Mouse (Mus musculus): ENCODE data around the gene Ttll7. TPM values are rescaled to one million over a fixed set of nuclear protein-coding genes. Genes with fewer than 3 reads are reported as not detected.

The Ttll7 gene
- polyA plus RNA-seq (2017; shearing (Covaris generic)) = not detected

DNA sequence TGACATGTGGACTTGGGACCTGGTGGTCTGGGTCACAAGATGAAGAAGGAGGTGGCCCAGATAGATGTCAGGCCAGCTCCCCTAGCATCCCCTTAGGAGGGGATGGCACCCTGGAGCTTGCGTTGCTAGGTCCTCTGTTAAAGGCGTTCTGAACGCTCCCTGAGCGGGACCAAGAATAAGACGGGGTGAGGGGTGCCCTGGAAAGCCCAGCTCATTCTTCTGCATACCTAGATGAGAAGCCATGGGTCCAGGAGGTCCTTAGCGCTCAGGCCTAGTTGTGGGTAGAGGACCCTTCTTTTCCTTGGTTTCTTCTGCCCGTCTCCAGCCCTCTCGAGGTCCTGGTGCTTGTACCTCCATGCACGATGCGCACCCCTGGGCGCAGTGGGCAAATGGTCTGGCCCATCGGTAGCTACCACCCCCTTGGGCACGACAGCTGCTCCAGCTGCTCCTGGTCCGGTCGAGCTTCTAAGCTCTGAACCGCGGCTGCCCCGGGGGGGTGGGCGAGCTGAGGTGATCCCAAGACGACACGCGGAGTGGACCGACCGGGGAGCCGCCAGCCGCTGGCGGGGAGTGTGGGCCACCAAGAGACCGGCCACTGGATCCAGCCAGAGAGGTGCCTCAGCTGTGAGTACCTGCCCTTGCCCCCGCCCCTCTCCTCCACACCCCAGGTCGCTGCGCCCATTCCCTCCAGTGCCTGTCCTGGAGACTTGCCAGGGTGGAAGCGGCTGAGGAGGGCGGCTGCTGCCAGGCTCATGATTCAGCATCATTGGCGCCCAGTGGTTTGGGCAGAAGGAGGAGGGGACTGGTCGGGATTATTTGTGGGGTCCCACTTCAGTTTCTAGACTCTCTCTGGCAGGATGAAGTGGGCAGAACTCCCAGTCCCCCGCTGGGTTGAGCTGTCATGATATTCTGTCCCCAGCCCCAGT lies at the start of gene Ttll7:
Ttll7 (plus strand) TSS at position 402 of the 926 bp plus-strand sequence.
- ATAC-seq = no peak

DNA sequence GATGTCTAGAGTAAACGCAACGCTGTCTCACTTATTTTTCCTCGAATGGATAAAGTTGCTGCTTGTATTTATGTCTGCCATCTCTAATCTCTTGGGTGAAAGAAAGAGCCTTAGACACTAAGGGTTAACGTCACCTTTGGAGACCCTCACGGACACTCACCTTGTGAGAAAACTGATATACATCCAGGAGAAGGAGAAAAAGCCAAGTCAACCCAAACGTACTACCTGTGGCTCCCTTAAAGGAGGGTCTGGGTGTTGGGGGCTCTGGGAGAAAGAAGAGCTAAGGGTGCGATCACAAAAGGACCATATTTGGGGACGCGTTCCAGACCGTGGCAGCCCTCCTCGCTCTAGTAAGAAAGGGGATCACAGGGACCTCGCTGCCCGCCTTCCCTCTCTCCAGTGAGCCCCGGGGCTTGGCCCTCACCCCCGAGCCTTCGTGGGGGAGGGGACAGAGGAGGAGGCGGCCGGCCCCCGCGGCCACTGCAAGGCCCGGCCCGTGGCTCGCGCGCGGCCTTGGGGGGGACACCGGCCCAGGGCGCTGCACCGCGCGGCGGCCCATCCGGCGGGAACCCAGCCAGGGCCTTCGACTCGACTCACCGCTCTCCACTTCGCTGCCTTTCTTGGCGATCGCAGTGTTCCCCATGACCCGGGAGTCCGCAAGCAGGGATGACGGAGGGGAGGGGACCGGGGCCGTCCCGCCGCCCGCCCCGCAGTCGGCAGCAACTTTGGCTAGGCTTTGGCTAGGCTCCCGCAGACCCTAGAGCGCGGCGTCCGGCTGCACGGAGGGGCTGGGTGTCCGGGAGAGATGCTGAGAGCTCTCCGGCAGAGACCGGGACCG lies 39.9 kb upstream of the Ttll7 start:
- ATAC-seq = peak; percentile 30

DNA sequence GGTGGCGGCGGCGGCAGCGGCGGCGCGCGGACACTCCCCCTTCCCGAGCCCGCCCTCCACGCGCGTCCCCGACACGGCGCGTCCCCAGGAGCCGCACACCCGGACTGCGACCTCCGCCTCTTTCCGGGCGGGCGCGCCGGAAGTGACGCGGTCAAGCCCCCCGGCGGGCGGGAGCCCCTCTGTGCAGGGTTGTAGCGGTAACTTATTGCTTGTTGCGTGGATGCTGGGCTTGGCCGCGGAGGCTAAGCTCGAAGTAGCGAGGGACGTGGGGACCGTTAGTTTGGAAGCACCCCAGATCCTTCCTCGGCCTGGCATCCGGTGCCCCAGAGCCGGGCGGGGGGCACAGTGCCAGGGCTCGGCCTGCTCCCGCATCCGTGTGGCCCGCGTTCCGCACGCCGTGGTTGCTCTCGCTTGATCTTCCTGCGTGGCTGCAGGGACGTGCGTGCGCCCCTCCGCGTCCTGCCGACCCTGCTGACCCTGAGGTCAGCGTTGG lies 39.2 kb upstream of the Ttll7 start, which contains the start of gene Prkacb:
Prkacb (minus strand) TSS at position 90 of the 493 bp plus-strand sequence.
- peak; percentile 84 for ATAC-seq

DNA sequence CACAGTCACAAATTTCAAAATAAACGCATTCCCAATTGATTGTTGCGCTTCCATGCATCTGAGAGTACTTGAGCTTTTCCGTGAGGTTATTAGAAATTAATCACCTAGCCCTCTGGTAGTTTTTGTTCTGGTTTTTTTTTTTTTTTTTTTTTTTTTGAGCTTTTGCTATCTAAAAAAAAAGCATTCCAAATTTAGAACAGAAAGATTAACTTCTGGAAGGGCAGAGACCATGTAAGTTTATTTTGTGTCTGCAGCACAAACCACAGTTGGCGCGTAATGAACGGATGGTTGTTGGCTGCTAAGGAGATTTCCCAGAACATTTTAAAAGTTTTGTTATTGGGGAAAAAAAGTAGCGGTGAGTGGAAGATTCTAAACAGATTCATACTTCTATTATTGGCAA lies 38.5 kb upstream of the Ttll7 start:
- ATAC-seq = no peak

DNA sequence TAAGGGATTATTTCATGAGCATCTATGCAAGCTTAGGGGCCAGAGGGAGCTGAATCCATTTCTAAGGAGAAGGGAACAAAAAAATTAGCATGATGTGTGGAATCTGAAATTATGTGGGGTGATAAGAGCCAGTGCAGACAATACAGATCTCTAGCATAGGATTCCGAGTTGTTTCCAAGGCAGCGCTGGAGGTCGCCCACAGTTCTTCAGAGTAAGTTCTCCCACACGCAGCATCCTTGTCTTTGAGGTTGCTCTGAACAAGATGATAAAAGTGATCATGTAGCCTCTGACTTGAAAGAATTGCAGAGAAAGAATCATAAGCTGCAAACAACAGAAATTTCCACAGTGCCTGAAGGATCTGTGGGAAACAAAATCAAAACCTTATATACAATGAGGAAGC lies 31.4 kb upstream of the Ttll7 start:
- ATAC-seq = no peak

DNA sequence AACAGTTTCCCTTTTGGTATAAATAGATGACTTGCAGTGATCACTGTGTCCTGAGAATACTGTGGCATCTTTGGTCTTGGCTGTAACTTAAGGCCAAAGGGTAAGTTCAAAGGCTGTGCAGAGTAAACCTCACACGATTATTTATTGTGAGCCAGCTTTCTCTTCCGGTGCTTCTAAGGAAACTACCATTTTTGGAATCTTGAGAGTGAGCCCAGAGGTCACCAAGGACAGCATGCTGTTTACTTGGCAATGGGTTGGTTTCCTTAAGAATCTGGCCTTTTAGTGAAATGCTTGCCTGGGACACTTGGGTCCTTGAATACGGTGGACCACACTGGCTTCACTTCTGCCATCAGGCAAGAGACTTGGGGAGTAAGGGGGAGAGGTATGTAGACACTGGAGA lies 9.4 kb upstream of the Ttll7 start:
- no peak for ATAC-seq

DNA sequence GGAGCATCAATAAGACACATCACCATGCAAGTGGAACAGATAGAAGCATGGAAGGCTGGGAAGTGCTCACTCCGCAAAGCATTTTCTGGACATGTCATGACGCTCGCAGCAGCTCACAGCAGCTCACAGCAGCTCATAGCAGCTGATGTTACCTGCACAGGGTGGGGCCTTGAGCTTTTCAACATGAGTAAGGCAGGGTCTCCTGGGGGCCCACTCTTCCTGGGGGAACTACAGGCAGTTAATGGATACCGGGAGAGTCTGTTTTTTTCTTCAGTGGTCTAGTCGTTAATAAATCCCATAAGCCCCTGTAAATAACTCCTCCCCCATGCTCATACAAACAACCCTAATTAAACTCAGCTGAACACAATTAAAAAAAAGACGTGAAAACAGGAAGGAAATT lies 8.7 kb upstream of the Ttll7 start:
- ATAC-seq = no peak

DNA sequence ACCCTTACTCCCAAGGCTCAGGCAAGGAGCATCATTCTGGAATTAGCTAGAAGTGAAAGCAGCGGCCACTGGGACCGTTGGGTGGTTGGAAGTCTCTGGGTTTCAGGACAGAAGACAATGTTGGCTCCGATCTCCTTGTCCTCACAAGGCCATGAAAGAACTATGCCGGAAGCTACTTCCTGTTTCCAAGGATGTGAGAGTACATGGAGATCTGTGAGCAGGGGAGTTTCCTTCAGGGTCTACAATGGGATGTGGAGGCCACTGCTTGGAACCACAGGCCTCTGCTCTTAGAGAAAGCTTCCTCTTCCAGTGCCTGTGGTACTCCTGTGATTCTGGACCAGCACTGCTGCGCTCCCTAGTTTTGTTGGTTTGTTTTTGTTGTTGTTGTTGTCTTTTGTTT lies 5.9 kb upstream of the Ttll7 start:
- ATAC-seq = no peak

DNA sequence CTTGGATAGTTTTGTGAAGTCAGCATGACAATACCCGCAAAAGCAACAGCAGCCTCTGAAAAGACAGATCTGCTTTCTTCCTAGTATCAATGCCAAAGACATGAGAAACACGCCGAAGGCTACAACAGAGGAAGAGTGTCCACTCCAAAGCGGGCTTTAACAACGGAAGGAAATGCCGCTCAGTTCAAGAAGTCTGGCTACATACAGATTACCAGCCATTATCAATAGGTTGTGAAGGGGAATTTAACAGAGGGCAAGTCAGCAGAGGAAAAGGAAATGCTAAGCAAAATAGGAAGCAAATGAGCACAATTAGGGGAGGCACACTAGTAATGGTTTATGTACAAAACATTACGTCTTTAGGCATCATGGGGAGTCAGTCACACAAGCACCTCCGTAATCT lies 4.1 kb upstream of the Ttll7 start:
- ATAC-seq = no peak

DNA sequence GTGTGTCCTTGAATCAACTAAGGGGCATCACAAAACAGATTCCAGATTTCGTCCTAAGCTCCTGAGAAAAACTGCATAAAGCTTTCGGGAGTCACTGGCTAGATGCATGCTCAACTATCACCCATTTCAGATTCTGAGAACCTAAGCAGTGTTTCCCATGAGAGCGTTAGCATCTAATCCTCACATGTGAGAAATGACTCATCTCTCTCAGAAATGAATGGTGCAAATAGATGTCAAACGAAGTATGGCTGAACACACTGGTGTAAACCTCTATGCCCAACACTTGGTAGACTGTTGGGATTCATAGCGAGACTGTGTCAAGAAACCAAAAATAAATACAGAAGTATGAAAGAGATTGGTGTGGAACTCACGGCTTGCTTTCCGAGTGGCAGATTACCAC lies 2.8 kb upstream of the Ttll7 start:
- ATAC-seq = no peak

DNA sequence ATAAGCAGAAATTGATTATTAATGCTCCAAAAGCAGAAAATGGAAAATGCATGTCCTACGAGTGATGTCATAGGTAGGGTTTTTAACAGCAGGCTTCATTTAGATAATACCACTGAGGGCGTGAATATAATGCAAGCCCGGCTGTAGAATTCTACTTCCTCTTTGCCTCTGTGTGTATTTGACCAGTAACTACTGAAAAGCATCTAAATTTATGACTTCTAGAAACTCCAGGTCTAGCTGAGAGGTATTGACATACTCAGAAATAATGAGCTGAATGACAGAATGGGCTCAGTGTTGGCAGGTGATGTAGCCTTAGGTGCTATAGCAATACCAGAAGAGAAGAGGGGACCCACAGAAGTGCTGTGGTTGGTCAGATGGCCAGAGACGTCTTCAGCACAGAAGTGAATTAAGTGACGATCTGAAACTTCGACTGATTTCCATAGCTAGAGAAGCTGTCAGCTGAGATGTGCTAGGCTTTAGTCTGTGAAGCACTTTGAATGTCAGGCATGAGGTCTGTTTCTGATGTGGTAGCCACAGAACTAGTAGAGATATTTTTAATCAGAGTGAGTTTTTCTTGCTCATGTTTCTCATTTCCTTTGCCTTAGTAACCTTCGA lies 2.4 kb downstream of the Ttll7 start:
- ATAC-seq = no peak

DNA sequence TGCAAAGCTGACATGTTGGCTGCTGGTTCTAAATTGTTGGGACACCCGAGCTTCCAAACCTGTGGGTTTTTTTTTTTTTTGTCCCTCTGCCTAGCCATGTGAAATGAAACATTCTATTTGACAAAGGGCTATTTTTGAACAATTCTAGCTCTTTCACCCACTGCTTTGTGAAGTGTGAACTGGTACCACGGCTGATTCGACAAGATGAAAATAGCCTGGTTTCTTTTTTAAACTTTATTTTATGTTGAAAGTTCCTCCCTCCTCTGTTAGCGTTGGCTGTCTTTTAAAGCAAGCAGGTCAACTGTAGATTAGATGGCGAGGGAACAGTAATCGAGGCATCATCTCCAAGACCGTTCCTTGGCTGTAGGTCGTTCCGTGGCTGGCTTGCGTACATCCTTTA lies 5.2 kb downstream of the Ttll7 start:
- no peak for ATAC-seq

DNA sequence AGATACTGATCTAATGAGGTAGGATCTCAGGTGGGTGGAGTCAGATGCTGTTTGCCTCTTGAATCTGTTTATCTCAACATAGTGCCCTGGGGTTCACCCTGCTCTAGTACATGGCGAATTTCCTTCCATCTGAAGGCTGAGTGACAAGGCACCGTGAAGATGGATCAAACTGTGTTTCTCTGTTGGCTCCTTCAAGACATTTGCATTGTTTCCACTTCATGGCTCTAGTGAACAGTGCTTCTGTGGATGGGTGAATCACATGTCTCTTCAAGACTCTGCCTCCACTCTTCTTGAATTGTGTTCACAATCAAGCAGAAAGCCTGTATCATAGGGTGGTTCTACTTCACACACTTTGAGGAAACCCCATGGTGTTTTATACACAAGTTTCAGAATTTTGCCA lies 8.1 kb downstream of the Ttll7 start:
- no peak for ATAC-seq

DNA sequence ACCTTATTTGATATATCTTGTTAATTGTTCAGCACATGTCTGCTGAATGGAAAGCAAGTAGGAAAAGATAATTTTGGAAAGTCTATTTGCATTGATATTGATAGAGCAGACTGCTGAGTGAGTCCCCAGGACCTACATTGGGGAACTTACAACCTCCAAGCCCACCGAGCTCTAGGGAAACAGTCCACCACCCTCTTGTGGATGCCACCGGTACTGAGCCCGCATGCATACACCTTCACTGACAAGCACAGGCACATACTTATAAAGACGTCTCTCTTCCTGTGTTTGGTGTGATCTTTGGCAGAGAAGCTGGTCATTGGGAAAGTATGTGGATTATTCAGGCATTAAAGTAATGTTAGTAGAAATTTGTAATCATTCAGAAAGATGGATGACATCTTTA lies 14.4 kb downstream of the Ttll7 start:
- no peak for ATAC-seq

DNA sequence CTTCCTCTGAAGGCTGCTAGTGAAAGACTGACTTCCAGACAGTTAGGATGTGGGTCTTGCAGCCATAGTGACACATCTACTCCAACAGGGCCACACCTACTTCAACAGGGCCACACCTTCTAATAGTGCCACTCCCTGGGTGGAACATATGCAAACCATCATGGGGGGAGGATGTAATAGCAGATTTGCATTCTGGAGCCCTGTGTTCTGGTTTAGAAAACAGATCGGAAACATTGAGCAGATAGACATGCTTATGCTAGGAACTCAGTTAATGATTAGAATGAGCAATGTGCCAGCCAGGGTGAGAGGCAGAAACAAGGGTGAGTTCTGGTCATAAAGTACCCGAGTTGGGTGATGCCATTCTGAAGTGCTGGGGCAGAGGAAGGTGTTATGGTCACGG lies 19.8 kb downstream of the Ttll7 start:
- ATAC-seq = no peak

DNA sequence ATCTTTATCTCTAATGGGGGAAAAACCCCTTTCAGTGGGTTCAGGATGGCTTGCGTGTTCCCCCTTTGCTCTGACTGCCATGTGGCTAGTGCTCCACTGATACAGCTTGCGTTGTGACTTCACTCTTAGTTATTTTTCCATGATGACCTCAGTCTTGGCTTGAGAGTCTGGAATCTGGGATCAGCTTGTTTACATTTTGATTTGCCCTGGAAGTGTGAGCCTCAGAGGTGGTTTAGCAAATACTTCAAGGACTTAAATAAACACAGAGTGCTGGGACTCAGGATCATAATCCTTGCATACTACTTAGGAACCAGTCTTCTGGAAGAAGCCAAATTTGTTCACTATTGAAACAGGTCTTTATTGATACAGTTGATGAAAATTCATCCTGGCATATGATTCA lies 23.8 kb downstream of the Ttll7 start:
- ATAC-seq = no peak

DNA sequence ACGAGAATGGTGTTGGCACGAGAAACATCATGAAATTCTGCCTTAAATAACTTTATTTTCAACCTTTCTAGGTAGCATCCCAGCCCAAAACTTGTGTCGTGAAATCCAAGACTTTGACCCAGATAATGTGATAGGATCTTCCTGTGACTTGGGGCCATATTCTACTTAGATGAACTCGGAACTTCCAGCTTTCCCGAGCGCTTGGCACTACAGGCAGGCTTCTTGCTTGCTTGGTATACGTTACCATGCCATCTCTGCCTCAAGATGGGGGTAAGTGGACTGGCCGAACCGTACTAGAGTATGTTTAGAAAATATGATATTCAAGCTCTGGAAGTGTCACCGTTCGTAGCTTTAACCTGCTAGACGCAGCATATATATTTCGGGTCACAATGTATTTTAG lies 41.8 kb downstream of the Ttll7 start:
- ATAC-seq = no peak

DNA sequence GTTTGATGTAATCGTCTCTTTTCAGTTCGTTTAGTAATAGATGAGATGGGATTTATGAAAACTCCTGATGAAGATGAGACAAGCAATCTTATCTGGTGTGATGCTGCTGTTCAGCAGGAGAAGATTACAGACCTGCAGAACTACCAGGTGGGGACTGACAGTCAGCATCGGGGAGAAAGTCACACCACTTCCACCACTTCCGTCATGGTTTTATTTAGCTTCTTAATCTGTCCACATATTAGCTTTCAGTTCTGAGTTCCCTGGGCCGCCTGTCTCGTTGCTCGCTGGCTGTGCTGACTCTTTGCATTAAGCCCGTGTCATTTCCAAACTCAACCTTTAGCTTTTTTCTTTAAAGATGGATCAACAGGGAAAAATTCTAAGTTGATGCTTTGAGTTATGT lies 44.4 kb downstream of the Ttll7 start:
- no peak for ATAC-seq

DNA sequence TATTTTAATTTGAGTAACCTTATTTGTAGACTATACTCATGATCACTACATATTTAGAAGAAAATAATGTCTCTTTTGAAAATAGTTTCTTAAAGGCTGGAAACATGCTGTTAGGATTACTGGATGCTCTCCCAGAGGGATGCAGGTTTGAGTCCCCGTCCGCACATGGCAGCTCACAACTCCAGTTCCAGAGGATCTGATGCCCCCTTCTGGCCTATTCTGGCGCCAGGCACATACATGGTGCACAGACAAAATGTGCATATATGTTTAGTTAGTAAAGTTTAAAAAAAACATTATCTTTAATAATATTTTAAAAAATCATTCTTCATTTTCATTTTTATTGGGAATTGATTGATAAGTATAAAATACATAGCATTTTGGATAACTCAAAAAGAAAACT lies 47.9 kb downstream of the Ttll7 start:
- no peak for ATAC-seq

DNA sequence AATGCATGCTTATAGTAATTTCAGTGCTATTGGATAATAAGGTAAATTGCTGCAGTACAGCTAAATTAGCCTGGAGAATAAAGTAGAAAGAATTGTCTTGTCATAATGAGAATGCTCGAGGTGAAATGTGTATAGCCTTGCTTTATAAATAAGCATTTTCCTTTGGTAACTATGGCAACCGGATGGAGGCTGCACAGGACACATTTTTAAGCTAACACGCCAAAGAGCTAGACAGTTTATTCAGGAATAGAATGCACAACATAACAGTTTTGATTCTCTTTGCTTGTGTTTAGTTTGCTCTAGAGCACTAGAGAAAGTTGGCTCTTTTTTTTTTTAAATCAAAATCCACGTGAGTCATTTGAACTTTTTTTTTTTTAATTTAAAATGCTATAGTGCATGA lies 49.6 kb downstream of the Ttll7 start:
- no peak for ATAC-seq

DNA sequence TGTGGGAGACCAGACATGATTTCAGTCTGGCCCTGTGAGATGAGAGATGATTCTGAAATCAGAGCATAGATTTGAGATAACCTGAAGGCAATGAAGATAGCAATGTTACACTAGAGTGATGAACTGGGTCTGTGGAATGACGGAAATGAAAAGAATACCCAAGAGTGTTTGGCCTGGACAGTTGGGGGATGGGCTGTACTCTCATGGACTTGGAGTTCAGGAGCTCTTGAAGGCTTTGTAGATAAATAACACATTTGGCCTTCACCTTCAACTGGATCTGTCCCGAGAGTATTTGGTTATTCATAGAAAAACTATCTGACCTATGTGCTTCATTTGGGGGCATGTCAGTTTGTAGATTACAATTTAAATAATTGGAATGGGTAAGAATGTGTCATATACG lies 53.4 kb downstream of the Ttll7 start:
- ATAC-seq = no peak

DNA sequence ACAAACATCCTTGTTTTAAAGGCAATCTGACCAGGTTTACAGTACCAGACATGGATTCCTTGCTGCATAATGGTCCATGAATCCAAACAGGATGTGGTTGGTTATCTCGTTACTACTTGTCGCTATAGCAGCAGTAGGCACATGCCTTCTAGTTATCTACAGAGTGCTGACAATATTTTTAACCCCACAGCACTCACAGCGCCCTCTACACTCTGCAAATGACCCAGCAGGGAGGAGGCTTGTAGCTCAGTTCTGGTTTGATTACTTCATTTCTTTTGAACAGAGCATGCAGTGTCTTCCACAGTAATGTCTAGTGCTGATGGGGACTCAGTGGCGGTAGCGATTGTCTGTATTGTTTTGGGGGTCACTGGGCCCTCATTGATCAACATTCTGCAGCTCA lies 56.8 kb downstream of the Ttll7 start:
- no peak for ATAC-seq

DNA sequence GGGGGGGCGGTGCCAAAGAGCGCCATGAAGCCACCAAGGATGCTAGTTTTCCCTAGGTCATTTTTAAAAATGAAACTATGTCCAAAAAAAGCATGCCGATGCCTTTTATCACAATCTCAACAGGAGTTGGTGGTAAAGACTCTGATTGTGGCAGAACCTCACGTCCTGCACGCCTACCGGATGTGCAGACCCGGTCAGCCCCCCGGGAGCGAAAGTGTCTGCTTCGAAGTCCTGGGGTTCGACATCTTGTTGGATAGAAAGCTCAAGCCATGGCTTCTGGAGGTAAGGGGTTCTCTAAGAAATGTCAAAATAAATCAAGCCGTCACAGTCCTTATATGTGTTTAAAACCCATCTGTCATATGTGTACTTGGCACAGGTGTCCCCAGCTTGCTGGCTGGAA lies 60.9 kb downstream of the Ttll7 start:
- no peak for ATAC-seq

All from activated CD4-positive, CD25-positive, alpha-beta regulatory T cell, adult 4 months (primary cell).